Mouse (Mus musculus): Measurements from ENCODE around the gene Zdhhc13. TPM values are rescaled to one million over a fixed set of nuclear protein-coding genes. Genes with fewer than 3 reads are reported as not detected.

The Zdhhc13 gene
- polyA plus RNA-seq, 1 experiment from 2014 or later, result 32.1 TPM

DNA sequence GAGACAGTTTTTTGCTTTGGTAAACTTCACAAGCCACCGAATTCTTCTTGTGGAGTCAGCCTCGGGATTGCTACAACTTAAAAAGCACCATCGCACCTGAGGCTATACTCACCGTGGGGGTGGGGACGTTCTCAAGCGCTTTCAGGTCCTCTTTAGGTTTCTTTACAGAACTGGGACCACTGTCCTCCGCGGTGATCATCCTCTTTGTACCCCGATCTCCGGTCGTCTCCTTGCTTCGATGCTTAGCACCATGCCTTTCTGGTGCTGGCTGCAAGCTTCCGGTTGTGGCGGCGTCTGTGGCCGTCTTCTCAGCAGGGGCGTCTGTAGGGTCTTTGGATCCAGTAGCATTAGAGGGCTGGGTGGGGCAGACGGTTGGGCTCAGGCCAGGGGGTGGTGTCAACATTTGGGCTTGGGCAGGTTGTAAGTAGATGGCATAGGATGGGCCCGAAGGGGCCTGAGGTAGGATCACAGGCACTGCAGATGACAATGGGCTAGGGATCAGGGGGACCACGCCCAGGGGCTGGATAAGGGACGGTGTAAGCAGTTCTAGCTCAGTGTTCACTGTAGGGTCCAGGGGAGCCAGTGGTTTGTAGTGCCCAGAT is 81.9 kb downstream of the Zdhhc13 start:
- Histone ChIP-seq H3K9ac (ENCODE audit: low read depth, low read length) (no peak overlapping the region), H3K9me3 (ENCODE audit: control insufficient read depth, low read length) (no peaks in the 10 kb centered on the region), H3K4me1 (replicated peaks; ENCODE audit: control insufficient read depth, insufficient read depth, low read length) (no peaks in the 10 kb centered on the region), H3K27ac (ENCODE audit: low read depth, low read length) (no peak overlapping the region), H3K27me3 (replicated peaks; ENCODE audit: control insufficient read depth, insufficient read depth, low read length) (no peaks in the 10 kb centered on the region), H3K4me2 (no peak overlapping the region), H3K36me3 (ENCODE audit: control insufficient read depth, insufficient read depth, low read length) (peaks cover 83% of the 10 kb centered on the region), H3K4me3 (ENCODE audit: low read depth, low read length) (no peak overlapping the region)
- DNase-seq (ENCODE audit: low spot score) (no peak), ATAC-seq (replicated peaks; ENCODE audit: low FRiP score) (no peak)
- WGBS, result 93% methylated on average over 21 of the region's 21 CpGs

DNA sequence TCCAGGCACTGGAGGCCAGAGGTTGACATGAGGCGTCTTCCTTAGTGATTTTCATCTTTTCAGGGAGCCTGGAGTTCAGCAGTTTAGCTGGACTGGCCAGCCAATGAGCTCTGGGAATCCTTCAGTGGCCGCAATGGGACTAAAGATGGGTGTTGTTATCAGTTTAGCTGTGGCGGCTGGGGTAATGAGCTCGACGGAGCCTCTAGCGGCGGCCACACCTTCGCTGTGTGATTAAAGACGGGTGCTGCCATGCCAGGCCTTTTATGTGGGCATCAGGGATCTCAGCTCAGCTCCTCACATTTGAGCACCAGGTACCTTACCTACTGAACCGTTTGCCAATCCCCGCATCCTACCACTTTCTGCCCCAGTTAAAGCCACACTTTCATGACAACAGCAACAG is 82.5 kb downstream of the Zdhhc13 start:
- Histone ChIP-seq H3K36me3 (ENCODE audit: control insufficient read depth, insufficient read depth, low read length) (peaks cover 82% of the 10 kb centered on the region), H3K4me2 (no peak overlapping the region), H3K27ac (ENCODE audit: low read depth, low read length) (no peak overlapping the region), H3K4me1 (replicated peaks; ENCODE audit: control insufficient read depth, insufficient read depth, low read length) (no peaks in the 10 kb centered on the region), H3K4me3 (ENCODE audit: low read depth, low read length) (no peak overlapping the region), H3K9me3 (ENCODE audit: control insufficient read depth, low read length) (no peaks in the 10 kb centered on the region), H3K9ac (ENCODE audit: low read depth, low read length) (no peak overlapping the region), H3K27me3 (replicated peaks; ENCODE audit: control insufficient read depth, insufficient read depth, low read length) (no peaks in the 10 kb centered on the region)
- WGBS, result 88% methylated on average over 11 of the region's 11 CpGs
- DNase-seq (ENCODE audit: low spot score), result no peak
- no peak for ATAC-seq (replicated peaks; ENCODE audit: low FRiP score)

DNA sequence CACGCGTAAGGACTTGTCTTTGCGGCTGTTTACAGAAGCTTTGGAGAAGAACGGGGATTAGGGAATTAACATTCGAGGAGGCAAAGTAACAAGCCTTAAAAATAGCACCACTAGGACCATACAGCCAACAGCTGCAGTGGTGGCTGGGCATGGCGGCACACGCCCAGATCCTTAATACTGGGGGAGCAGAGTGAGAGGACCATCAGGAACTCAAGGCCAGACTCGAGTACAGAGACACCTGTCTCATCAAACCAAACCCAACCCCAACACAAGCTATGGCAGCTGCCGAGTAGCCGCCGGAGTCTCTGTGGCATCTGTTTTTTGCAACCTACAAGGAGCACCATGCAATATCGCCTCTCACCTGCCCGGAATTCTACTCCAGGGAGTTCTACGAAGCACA is 86.3 kb downstream of the Zdhhc13 start:
- Histone ChIP-seq H3K36me3 (ENCODE audit: control insufficient read depth, insufficient read depth, low read length) (peaks cover 62% of the 10 kb centered on the region), H3K4me3 (ENCODE audit: low read depth, low read length) (no peak overlapping the region), H3K4me2 (no peak overlapping the region), H3K9me3 (ENCODE audit: control insufficient read depth, low read length) (no peaks in the 10 kb centered on the region), H3K9ac (ENCODE audit: low read depth, low read length) (no peak overlapping the region), H3K4me1 (replicated peaks; ENCODE audit: control insufficient read depth, insufficient read depth, low read length) (peaks cover 12% of the 10 kb centered on the region), H3K27me3 (replicated peaks; ENCODE audit: control insufficient read depth, insufficient read depth, low read length) (no peaks in the 10 kb centered on the region), H3K27ac (ENCODE audit: low read depth, low read length) (no peak overlapping the region)
- 94% methylated on average over 14 of the region's 14 CpGs for WGBS
- ATAC-seq (replicated peaks; ENCODE audit: low FRiP score), result no peak
- no peak for DNase-seq (ENCODE audit: low spot score)

DNA sequence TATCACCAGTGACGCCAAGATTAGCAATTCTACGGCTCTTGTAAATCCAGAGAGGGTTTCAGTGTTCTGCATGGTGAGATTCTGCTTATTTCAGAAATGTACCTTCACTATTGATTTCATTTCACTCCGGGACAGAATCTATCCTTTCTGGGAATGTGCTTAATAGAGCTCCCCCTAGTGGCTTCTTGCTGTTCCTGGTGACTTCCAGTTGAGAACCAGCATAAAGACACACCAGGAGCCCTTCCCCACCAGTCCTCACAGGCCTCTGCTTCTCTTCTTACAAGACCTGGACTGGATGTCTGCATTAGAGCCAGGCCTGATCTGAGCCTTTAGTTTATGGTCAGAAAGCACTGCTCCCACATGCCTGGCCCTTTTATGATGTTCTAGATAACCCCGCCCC is 87.7 kb downstream of the Zdhhc13 start:
- Histone ChIP-seq H3K4me1 (replicated peaks; ENCODE audit: control insufficient read depth, insufficient read depth, low read length) (peaks cover 12% of the 10 kb centered on the region), H3K9me3 (ENCODE audit: control insufficient read depth, low read length) (no peaks in the 10 kb centered on the region), H3K4me3 (ENCODE audit: low read depth, low read length) (no peak overlapping the region), H3K9ac (ENCODE audit: low read depth, low read length) (no peak overlapping the region), H3K4me2 (no peak overlapping the region), H3K27ac (ENCODE audit: low read depth, low read length) (no peak overlapping the region), H3K27me3 (replicated peaks; ENCODE audit: control insufficient read depth, insufficient read depth, low read length) (no peaks in the 10 kb centered on the region), H3K36me3 (ENCODE audit: control insufficient read depth, insufficient read depth, low read length) (peaks cover 48% of the 10 kb centered on the region)
- no peak for ATAC-seq (replicated peaks; ENCODE audit: low FRiP score)
- DNase-seq (ENCODE audit: low spot score), result no peak
- 80% methylated on average over 4 of the region's 4 CpGs for WGBS

Other genes with a start within 250 kb of the Zdhhc13 start
- not detected in 2 replicates for gene Mrgprb2, start 230.9 kb upstream of the Zdhhc13 start, polyA plus RNA-seq (2014; fragmentation: Nextera tagmentation; extraction: Ambion mirVana)
- gene Mrgprb3, start 145.2 kb upstream of the Zdhhc13 start, polyA plus RNA-seq (2014; fragmentation: Nextera tagmentation; extraction: Ambion mirVana), result not detected in 2 replicates
- gene Csrp3, start 59.0 kb downstream of the Zdhhc13 start, polyA plus RNA-seq (2014; fragmentation: Nextera tagmentation; extraction: Ambion mirVana), result 5.1 and 14.4 TPM in 2 replicates
- gene E2f8, start 92.6 kb downstream of the Zdhhc13 start, polyA plus RNA-seq (2014; fragmentation: Nextera tagmentation; extraction: Ambion mirVana), result 37.2 and 37.8 TPM in 2 replicates
- 6.2 TPM in 2 replicates for gene Nav2, start 119.7 kb downstream of the Zdhhc13 start, polyA plus RNA-seq (2014; fragmentation: Nextera tagmentation; extraction: Ambion mirVana)

Measured in liver, embryonic 11.5 days (tissue).